Mouse (Mus musculus): Measurements from ENCODE around the gene Il1rn.

DNA sequence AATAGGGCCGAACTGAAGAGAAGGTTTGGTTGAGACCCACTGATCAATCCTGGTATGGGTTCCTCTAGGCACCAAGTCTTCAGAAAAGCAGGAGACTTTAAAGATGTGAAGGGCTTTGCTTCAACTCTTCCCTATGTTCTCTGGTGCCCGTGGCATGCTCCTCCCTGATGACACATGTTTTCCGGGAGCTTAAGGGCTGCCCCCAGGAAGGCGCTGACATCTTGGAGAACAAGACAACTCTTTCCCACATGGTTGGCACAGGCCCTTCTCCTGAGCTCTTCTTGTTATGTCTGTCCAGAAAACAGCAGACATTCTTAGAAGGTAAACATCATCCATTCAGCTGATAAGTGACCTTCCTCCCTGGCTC is 31.2 kb downstream of the Il1rn start:
- TF ChIP-seq CTCF (IDR thresholded peaks at IDR 0.05; ENCODE audit: extremely low read depth, insufficient read depth, insufficient read length, insufficient replicate concordance) (no peak), POLR2A (IDR thresholded peaks at IDR 0.05; ENCODE audit: low read depth, low read length) (no peak)

Measured in spleen, adult 2 months (tissue).